Comparison of ENCODE assay signal across 26 mouse cellular contexts in the genomic region with DNA sequence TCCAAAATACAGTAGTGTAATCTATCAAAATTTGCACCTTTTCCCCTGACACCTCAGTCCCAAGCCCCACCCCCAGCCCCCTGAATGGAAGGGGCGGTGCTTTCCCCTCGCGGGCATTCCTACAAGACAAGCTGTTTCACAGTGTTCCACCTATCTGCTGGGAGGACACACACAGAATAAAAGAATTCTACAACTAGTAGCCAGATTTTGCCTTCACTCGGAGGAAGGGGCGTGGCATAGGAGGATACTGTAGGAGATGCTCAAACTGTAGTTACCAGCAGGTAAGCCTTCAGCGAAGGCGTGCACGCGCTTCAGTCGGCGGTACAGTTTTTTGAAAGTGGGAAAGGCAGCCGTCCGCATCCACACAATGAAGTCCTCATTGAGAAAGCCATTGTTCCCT. TPM values are rescaled to one million over a fixed set of nuclear protein-coding genes. Genes with fewer than 3 reads are reported as not detected.
DNase-seq lines count a peak whose midpoint lies in the region; ATAC-seq and TF ChIP-seq lines count a peak whose summit lies in the region.
"Had no signal": no experiment of that assay in that cellular context is flagged by ENCODE, and none has a peak within 500 bp of the region (broad histone marks: within the 10 kb centered on the region; RNA-seq: fewer than 3 reads in every experiment).

No protein-coding gene starts in this region.

- peak; percentile 39 for DNase-seq in ES-CJ7 (ENCODE audit: low read depth, low spot score)
- peak; percentile 73 for DNase-seq in R1 (ENCODE audit: low read depth, low spot score)
- no peak for DNase-seq in adrenal gland, postnatal 10 days
- no peak for DNase-seq in midbrain, embryonic 11.5 days (ENCODE audit: low spot score, missing footprints)
- no peak for DNase-seq in adrenal gland, adult 8-10 months
- DNase-seq: adrenal gland, adult 2 months; adrenal gland, postnatal 25 days; cerebellum, adult 11 months; cerebellum, adult 18-20 months; cerebellum, adult 8-10 months; cerebellum, adult 9-11 months; cerebellum, postnatal 14 days; cerebellum, postnatal 36 days; embryo, embryonic 11 days had no signal

- no peaks in the 10 kb centered on the region for H3K9me3 ChIP-seq in E14TG2a.4 (ENCODE audit: low read length)
- no peaks in the 10 kb centered on the region for H3K9me3 ChIP-seq in midbrain, embryonic 11.5 days (ENCODE audit: control insufficient read depth, low read length)
- H3K9me3 ChIP-seq: embryonic facial prominence, embryonic 13.5 days; embryonic facial prominence, embryonic 15.5 days; G1E had no signal

- no peaks in the 10 kb centered on the region for H3K36me3 ChIP-seq in E14TG2a.4 (ENCODE audit: insufficient read depth, low read length)
- H3K36me3 ChIP-seq in midbrain, embryonic 11.5 days (ENCODE audit: control insufficient read depth, insufficient read depth, low read length), result no peaks in the 10 kb centered on the region
- H3K36me3 ChIP-seq: embryonic facial prominence, embryonic 13.5 days; embryonic facial prominence, embryonic 15.5 days; forebrain, embryonic 10.5 days; forebrain, embryonic 12.5 days; G1E had no signal

- no peak overlapping the region for H3K27ac ChIP-seq in midbrain, embryonic 11.5 days (ENCODE audit: low read depth, low read length)
- H3K27ac ChIP-seq: embryonic facial prominence, embryonic 13.5 days; embryonic facial prominence, embryonic 15.5 days; forebrain, embryonic 10.5 days; forebrain, embryonic 12.5 days had no signal

- 93% methylated on average over 13 of the region's 13 CpGs for WGBS in midbrain, embryonic 11.5 days

- peaks cover 16% of the 10 kb centered on the region for H3K27me3 ChIP-seq in E14TG2a.4 (ENCODE audit: insufficient read depth, low read length)
- no peaks in the 10 kb centered on the region for H3K27me3 ChIP-seq in midbrain, embryonic 11.5 days (ENCODE audit: control insufficient read depth, insufficient read depth, low read length)
- H3K27me3 ChIP-seq: embryonic facial prominence, embryonic 13.5 days; embryonic facial prominence, embryonic 15.5 days; forebrain, embryonic 12.5 days had no signal

- TF ChIP-seq CTCF in E14TG2a.4 (conservative IDR thresholded peaks at IDR 0.05; ENCODE audit: low read length), result no peak

- peaks cover 9% of the 10 kb centered on the region for H3K4me1 ChIP-seq in E14TG2a.4 (replicated peaks; ENCODE audit: low read depth, low read length)
- H3K4me1 ChIP-seq in midbrain, embryonic 11.5 days (ENCODE audit: control insufficient read depth, insufficient read depth, low read length), result no peaks in the 10 kb centered on the region
- H3K4me1 ChIP-seq: forebrain, embryonic 12.5 days had no signal

- peak overlapping the region; percentile 57 for H3K4me3 ChIP-seq in E14TG2a.4 (replicated peaks; ENCODE audit: low read length)
- no peak overlapping the region for H3K4me3 ChIP-seq in midbrain, embryonic 11.5 days (ENCODE audit: low read depth, low read length)
- H3K4me3 ChIP-seq: embryonic facial prominence, embryonic 13.5 days; embryonic facial prominence, embryonic 15.5 days; erythroblast, embryonic 14.5 days; forebrain, embryonic 10.5 days; forebrain, embryonic 12.5 days had no signal

- no peak overlapping the region for H3K4me2 ChIP-seq in midbrain, embryonic 11.5 days
- H3K4me2 ChIP-seq: embryonic facial prominence, embryonic 13.5 days; embryonic facial prominence, embryonic 15.5 days; forebrain, embryonic 12.5 days had no signal

- no peak for ATAC-seq in midbrain, embryonic 11.5 days (ENCODE audit: low FRiP score)
- ATAC-seq: forebrain, embryonic 14.5 days; forebrain, embryonic 16.5 days had no signal

- H3K9ac ChIP-seq in midbrain, embryonic 11.5 days (ENCODE audit: low read length), result no peak overlapping the region
- H3K9ac ChIP-seq: embryonic facial prominence, embryonic 13.5 days; embryonic facial prominence, embryonic 15.5 days; forebrain, embryonic 12.5 days had no signal

RNA-seq across cellular contexts. Expression of gene Tmem30c, which starts 22.9 kb away (rescaled TPM):
- total RNA-seq in adrenal gland, postnatal 10 days (2021), result not detected
- 0.10 TPM in 1 of 2 replicates, not detected in the other for polyA plus RNA-seq in midbrain, embryonic 11.5 days (2014; fragmentation: Nextera tagmentation; extraction: Ambion mirVana)
- under 1 TPM in 1 of 4 experiments, not detected in 3; 0.12 TPM for total RNA-seq in adrenal gland, adult 8-10 months (2022)
- total RNA-seq: adrenal gland, adult 2 months; adrenal gland, postnatal 25 days; common myeloid progenitor, adult 5-6 weeks had no signal
- polyA plus RNA-seq: adrenal gland, adult 2 months; C2C12; embryonic facial prominence, embryonic 11.5 days; erythroblast, embryonic 14.5 days; forebrain, embryonic 10.5 days; forebrain, embryonic 14.5 days; G1E had no signal

RNA-seq across cellular contexts. Expression of gene Tbc1d23, which starts 38.4 kb away (rescaled TPM):
- total RNA-seq in adrenal gland, postnatal 10 days (2021), result 10 to 100 TPM; 37.7 to 42.6 TPM
- polyA plus RNA-seq in midbrain, embryonic 11.5 days (2014; fragmentation: Nextera tagmentation; extraction: Ambion mirVana), result 23.8 and 24.7 TPM in 2 replicates
- 10 to 100 TPM; 37.3 to 56.9 (median 43.9) TPM for total RNA-seq in adrenal gland, adult 8-10 months (2022)

Comparison
In these comparisons a context has a peak if more than half of its experiments do, and no peak if none do; other contexts are left out.
1. DNase-seq: peak in ES-CJ7 (single experiment) and R1 (single experiment); none in adrenal gland, postnatal 10 days (single experiment), midbrain, embryonic 11.5 days (single experiment) and adrenal gland, adult 8-10 months (single experiment).